Mouse (Mus musculus) myocyte (in vitro differentiated cells): Measurements from ENCODE around the gene Rsf1.

Experiments
- E2F4 ChIP-seq: IDR thresholded peaks from one replicate; pipeline ENCODE4 v1.6.1; 2011; ENCODE audit warnings: mild to moderate bottlenecking, control low read depth, moderate library complexity; ENCODE audit not compliant: insufficient read depth
- MYOD1 ChIP-seq, 3 experiments: IDR thresholded peaks; one replicate each; pipeline ENCODE4 v1.6.1; 2011; ENCODE audit warnings: control low read depth in 2 of 3, low read depth in 2 of 3, mild to moderate bottlenecking in 2 of 3, moderate library complexity in 1 of 3; ENCODE audit not compliant: insufficient read length in 2 of 3, control insufficient read depth in 1 of 3
- MYOG ChIP-seq, 3 experiments: IDR thresholded peaks; one replicate each; pipeline ENCODE4 v1.6.1; 2011; ENCODE audit warnings: control low read depth in 2 of 3, low read depth in 2 of 3, mild to moderate bottlenecking in 2 of 3; ENCODE audit not compliant: insufficient read length in 2 of 3, control insufficient read depth in 1 of 3, insufficient read depth in 1 of 3
- POLR2A ChIP-seq: IDR thresholded peaks from one replicate; pipeline ENCODE4 v1.6.1; 2011; ENCODE audit warnings: low read depth, mild to moderate bottlenecking, control low read depth, moderate library complexity; ENCODE audit not compliant: insufficient read length
- POLR2AphosphoS2 ChIP-seq: IDR thresholded peaks from one replicate; pipeline ENCODE4 v1.6.1; 2011; ENCODE audit warnings: low read depth, control low read depth; ENCODE audit not compliant: insufficient read length
- SRF ChIP-seq: IDR thresholded peaks from one replicate; pipeline ENCODE4 v1.6.1; 2011; ENCODE audit warnings: low read depth; ENCODE audit not compliant: control insufficient read depth, insufficient read length
- USF1 ChIP-seq: IDR thresholded peaks from one replicate; pipeline ENCODE4 v1.6.1; 2011; ENCODE audit warnings: low read depth, mild to moderate bottlenecking, control low read depth, moderate library complexity

GRCm38 (mm10) chr7:97696133-97696505 is 116.4 kb downstream of the Rsf1 start:
- TF ChIP-seq POLR2A (no peak), SRF (no peak), MYOG (IDR thresholded peaks at IDR 0.05; ENCODE audit: control insufficient read depth in 1 of 3, insufficient read depth in 1 of 3, insufficient read length in 2 of 3, low read depth in 2 of 3) (no peak), USF1 (no peak), E2F4 (no peak), MYOD1 (IDR thresholded peaks at IDR 0.05; ENCODE audit: control insufficient read depth in 1 of 3, insufficient read length in 2 of 3, low read depth in 2 of 3) (no peak), POLR2AphosphoS2 (no peak)
